Mouse (Mus musculus): ENCODE results near the gene Olfr156. TPM values are rescaled to one million over a fixed set of nuclear protein-coding genes. Genes with fewer than 3 reads are reported as not detected.

Gene Olfr156
- polyA plus RNA-seq, 1 experiment from 2014 or later, result not detected

DNA sequence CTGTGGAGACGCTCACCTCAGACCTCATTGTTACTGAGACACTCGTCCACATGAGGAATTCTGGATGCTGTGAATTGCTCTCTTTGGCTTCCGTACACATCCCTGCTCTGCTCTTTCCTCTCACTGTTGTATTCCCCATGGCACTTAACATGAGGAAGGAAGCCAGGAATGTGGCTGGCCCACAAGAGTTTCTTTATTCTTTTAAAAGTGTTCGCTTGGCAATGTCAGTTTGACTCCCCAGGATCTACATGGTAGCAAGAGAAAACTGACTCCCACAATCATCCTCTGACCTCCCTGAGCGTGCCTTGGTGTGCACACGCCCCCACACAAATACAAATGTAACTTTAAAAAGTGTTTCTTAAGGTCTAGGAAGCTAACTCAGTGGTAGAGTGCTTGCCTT is 52.1 kb downstream of the Olfr156 start:
- 36% methylated on average over 6 of the region's 6 CpGs for WGBS
- Histone ChIP-seq H3K9me3 (replicated peaks; ENCODE audit: control insufficient read depth, low read length) (no peaks in the 10 kb centered on the region; the same call in 1 of the 2 replicates), H3K27ac (ENCODE audit: low read length) (no peak overlapping the region), H3K27me3 (ENCODE audit: control insufficient read depth, insufficient read depth, low read length) (no peaks in the 10 kb centered on the region), H3K4me3 (ENCODE audit: low read length) (no peak overlapping the region), H3K4me2 (ENCODE audit: low read depth, low read length) (no peak overlapping the region), H3K9ac (ENCODE audit: low read length) (no peak overlapping the region), H3K4me1 (ENCODE audit: control insufficient read depth, insufficient read depth, low read length) (peaks cover 4% of the 10 kb centered on the region; the same call in 1 of the 2 replicates), H3K36me3 (ENCODE audit: control insufficient read depth, insufficient read depth) (no peaks in the 10 kb centered on the region)
- no peak for ATAC-seq (replicated peaks; ENCODE audit: extremely low read depth, insufficient read depth, low FRiP score)

DNA sequence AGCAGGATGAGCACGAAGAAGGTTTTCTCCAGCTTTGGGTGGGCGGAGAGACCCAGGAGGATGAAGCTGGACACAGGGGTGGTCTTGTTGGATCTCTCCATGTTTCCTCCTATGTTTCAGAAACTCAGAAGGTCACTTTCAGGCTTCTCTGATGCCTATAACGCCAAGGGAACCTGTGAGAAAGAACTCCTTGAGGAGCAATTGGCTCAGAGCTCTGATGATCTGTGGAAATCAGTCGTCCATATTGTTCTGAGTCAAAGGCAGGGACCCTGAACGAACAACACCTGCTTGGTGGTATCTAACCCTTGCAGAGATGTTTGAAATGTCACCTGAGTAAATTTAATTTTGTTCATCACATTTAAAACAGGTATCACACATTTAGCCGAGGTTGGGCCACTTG is 52.8 kb downstream of the Olfr156 start, which contains the start of gene Olfr159:
Gene Olfr159, minus strand, starts transcription at position 101 of the 400 bp plus-strand sequence.
- Histone ChIP-seq H3K27ac (ENCODE audit: low read length) (no peak within 1 kb of the TSS), H3K4me3 (ENCODE audit: low read length) (no peak within 1 kb of the TSS), H3K36me3 (ENCODE audit: control insufficient read depth, insufficient read depth) (no peaks in the 10 kb centered on the region), H3K4me1 (ENCODE audit: control insufficient read depth, insufficient read depth, low read length) (peaks cover 4% of the 10 kb centered on the region; the same call in 1 of the 2 replicates), H3K9ac (ENCODE audit: low read length) (no peak within 1 kb of the TSS), H3K9me3 (replicated peaks; ENCODE audit: control insufficient read depth, low read length) (no peaks in the 10 kb centered on the region; the same call in 1 of the 2 replicates), H3K27me3 (ENCODE audit: control insufficient read depth, insufficient read depth, low read length) (no peaks in the 10 kb centered on the region), H3K4me2 (ENCODE audit: low read depth, low read length) (no peak within 1 kb of the TSS)
- WGBS, result 78% methylated on average over 6 of the region's 6 CpGs
- ATAC-seq (replicated peaks; ENCODE audit: extremely low read depth, insufficient read depth, low FRiP score), result no peak

Other genes starting within 250 kb of the Olfr156 start
- gene Rgp1, start 245.2 kb downstream of the Olfr156 start, polyA plus RNA-seq (2015; fragmentation: Nextera tagmentation; extraction: Ambion mirVana), result 20.9 and 21.7 TPM in 2 replicates
- gene Gba2, start 245.0 kb downstream of the Olfr156 start, polyA plus RNA-seq (2015; fragmentation: Nextera tagmentation; extraction: Ambion mirVana), result 22.7 TPM in 2 replicates
- gene Msmp, start 239.4 kb downstream of the Olfr156 start, polyA plus RNA-seq (2015; fragmentation: Nextera tagmentation; extraction: Ambion mirVana), result 0.89 and 1.1 TPM in 2 replicates
- gene Npr2, start 192.0 kb downstream of the Olfr156 start, polyA plus RNA-seq (2015; fragmentation: Nextera tagmentation; extraction: Ambion mirVana), result 9.1 and 9.7 TPM in 2 replicates
- gene Spag8, start 170.3 kb downstream of the Olfr156 start, polyA plus RNA-seq (2015; fragmentation: Nextera tagmentation; extraction: Ambion mirVana), result 1.2 and 1.3 TPM in 2 replicates
- 172 and 185 TPM in 2 replicates for gene Hint2, start 167.4 kb downstream of the Olfr156 start, polyA plus RNA-seq (2015; fragmentation: Nextera tagmentation; extraction: Ambion mirVana)
- 3.6 and 3.9 TPM in 2 replicates for gene Tmem8b, start 154.9 kb downstream of the Olfr156 start, polyA plus RNA-seq (2015; fragmentation: Nextera tagmentation; extraction: Ambion mirVana)
- 1.6 and 2.9 TPM in 2 replicates for gene Fam221b, start 154.8 kb downstream of the Olfr156 start, polyA plus RNA-seq (2015; fragmentation: Nextera tagmentation; extraction: Ambion mirVana)
- not detected in 2 replicates for gene Olfr70, start 123.1 kb downstream of the Olfr156 start, polyA plus RNA-seq (2015; fragmentation: Nextera tagmentation; extraction: Ambion mirVana)
- not detected in 2 replicates for gene Olfr71, start 113.6 kb downstream of the Olfr156 start, polyA plus RNA-seq (2015; fragmentation: Nextera tagmentation; extraction: Ambion mirVana)
- 1.4 and 1.7 TPM in 2 replicates for gene Hrct1, start 96.7 kb downstream of the Olfr156 start, polyA plus RNA-seq (2015; fragmentation: Nextera tagmentation; extraction: Ambion mirVana)
- 0.42 and 0.54 TPM in 2 replicates for gene Spaar, start 93.9 kb downstream of the Olfr156 start, polyA plus RNA-seq (2015; fragmentation: Nextera tagmentation; extraction: Ambion mirVana)
- not detected in 2 replicates for gene Olfr159, start 52.9 kb downstream of the Olfr156 start, polyA plus RNA-seq (2015; fragmentation: Nextera tagmentation; extraction: Ambion mirVana)
- gene Olfr157, start 16.3 kb upstream of the Olfr156 start, polyA plus RNA-seq (2015; fragmentation: Nextera tagmentation; extraction: Ambion mirVana), result not detected in 2 replicates
- not detected in 2 replicates for gene Olfr155, start 27.7 kb upstream of the Olfr156 start, polyA plus RNA-seq (2015; fragmentation: Nextera tagmentation; extraction: Ambion mirVana)
- gene Reck, start 51.6 kb upstream of the Olfr156 start, polyA plus RNA-seq (2015; fragmentation: Nextera tagmentation; extraction: Ambion mirVana), result 8.6 and 8.9 TPM in 2 replicates
- gene Glipr2, start 133.5 kb upstream of the Olfr156 start, polyA plus RNA-seq (2015; fragmentation: Nextera tagmentation; extraction: Ambion mirVana), result 51.4 and 53.7 TPM in 2 replicates
- not detected in 2 replicates for gene Ccin, start 159.6 kb upstream of the Olfr156 start, polyA plus RNA-seq (2015; fragmentation: Nextera tagmentation; extraction: Ambion mirVana)
- gene Clta, start 180.6 kb upstream of the Olfr156 start, polyA plus RNA-seq (2015; fragmentation: Nextera tagmentation; extraction: Ambion mirVana), result 134 and 150 TPM in 2 replicates

All from heart, embryonic 16.5 days (tissue).